Mouse (Mus musculus): ENCODE data around the gene Calhm6. TPM values are rescaled to one million over a fixed set of nuclear protein-coding genes. Genes with fewer than 3 reads are reported as not detected.

The Calhm6 gene
- polyA plus RNA-seq, 1 experiment from 2014 or later = 0.42 TPM

DNA sequence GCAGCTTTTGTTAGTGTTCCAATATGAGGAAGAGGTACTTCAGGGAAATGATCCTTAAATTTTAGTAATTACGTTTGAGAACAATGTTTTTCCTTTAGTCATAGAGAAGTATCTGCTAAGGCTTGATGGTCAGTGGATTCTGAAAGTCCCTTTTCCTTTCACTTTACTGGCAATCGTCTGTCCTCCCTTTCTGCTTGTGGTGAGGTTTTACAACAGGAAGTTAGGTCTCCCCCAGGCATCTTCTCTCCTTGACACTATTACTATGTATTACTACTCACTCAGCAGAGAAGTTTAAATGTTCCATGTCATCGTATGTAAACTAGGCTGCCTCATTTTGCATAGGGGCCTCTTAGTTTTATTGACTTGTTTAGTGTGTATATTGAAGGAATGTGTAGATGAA, 38.3 kb downstream of the Calhm6 start:
- H3K27me3 ChIP-seq (ENCODE audit: control insufficient read depth, insufficient read depth, low read length) = no peaks in the 10 kb centered on the region
- 85% methylated on average over 3 of the region's 3 CpGs for WGBS
- H3K9me3 ChIP-seq (ENCODE audit: control insufficient read depth, low read length) = no peaks in the 10 kb centered on the region
- H3K4me3 ChIP-seq (ENCODE audit: low read depth, low read length) = no peak overlapping the region
- H3K4me1 ChIP-seq (replicated peaks; ENCODE audit: control insufficient read depth, insufficient read depth, low read length) = no peaks in the 10 kb centered on the region
- no peak overlapping the region for H3K4me2 ChIP-seq (replicated peaks; ENCODE audit: low read depth, low read length)
- no peak overlapping the region for H3K27ac ChIP-seq (ENCODE audit: low read depth, low read length)
- H3K36me3 ChIP-seq (ENCODE audit: control insufficient read depth, insufficient read depth, low read length) = no peaks in the 10 kb centered on the region
- no peak overlapping the region for H3K9ac ChIP-seq (ENCODE audit: low read depth, low read length)
- DNase-seq (ENCODE audit: low spot score) (no peak), ATAC-seq (ENCODE audit: low FRiP score) (no peak)

DNA sequence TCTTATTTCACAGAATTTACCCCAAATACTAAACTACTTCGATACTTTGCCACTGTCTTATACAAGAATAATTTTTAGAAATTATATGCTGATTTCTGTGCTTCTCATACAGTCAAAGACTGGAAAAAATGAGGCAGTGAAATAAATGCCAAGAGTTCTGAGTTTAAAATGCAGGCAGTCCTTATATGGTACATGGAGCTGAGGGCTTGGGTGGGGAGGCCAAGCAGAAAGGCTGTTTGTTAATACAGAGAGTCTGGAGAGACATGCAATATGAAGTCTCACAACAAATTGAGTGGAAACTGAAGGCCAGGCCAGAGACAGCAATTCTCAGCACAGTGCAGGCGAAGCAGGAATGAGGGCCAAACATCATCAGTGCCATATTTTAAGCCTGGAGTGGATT, 39.3 kb downstream of the Calhm6 start:
- Histone ChIP-seq H3K36me3 (ENCODE audit: control insufficient read depth, insufficient read depth, low read length) (no peaks in the 10 kb centered on the region), H3K27ac (ENCODE audit: low read depth, low read length) (no peak overlapping the region), H3K4me1 (replicated peaks; ENCODE audit: control insufficient read depth, insufficient read depth, low read length) (no peaks in the 10 kb centered on the region), H3K9me3 (ENCODE audit: control insufficient read depth, low read length) (no peaks in the 10 kb centered on the region), H3K27me3 (ENCODE audit: control insufficient read depth, insufficient read depth, low read length) (no peaks in the 10 kb centered on the region), H3K4me3 (ENCODE audit: low read depth, low read length) (no peak overlapping the region), H3K4me2 (replicated peaks; ENCODE audit: low read depth, low read length) (no peak overlapping the region), H3K9ac (ENCODE audit: low read depth, low read length) (no peak overlapping the region)
- 94% methylated on average over 2 of the region's 2 CpGs for WGBS
- no peak for ATAC-seq (ENCODE audit: low FRiP score)
- no peak for DNase-seq (ENCODE audit: low spot score)

DNA sequence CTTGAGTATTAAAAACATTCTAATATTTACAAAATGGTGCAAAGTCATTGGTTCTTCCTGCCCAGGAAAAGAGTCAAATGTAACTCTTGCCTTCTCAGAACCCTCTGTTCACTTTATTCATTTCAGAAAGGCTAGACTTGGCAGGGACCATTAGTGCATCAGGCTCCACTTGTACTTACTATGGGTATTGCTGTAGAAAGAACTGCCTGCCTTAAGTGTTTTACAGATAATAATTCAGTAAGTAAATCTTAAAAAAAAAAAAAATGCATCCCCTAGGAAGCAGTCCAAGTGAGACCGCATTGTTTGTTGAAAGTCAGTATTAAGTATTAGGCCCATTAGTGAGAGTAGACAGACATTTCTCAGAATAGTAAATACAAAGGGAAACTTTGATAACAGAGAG, 41.3 kb downstream of the Calhm6 start:
- Histone ChIP-seq H3K4me1 (replicated peaks; ENCODE audit: control insufficient read depth, insufficient read depth, low read length) (no peaks in the 10 kb centered on the region), H3K27me3 (ENCODE audit: control insufficient read depth, insufficient read depth, low read length) (no peaks in the 10 kb centered on the region), H3K9ac (ENCODE audit: low read depth, low read length) (no peak overlapping the region), H3K9me3 (ENCODE audit: control insufficient read depth, low read length) (no peaks in the 10 kb centered on the region), H3K4me3 (ENCODE audit: low read depth, low read length) (no peak overlapping the region), H3K36me3 (ENCODE audit: control insufficient read depth, insufficient read depth, low read length) (no peaks in the 10 kb centered on the region), H3K27ac (ENCODE audit: low read depth, low read length) (no peak overlapping the region), H3K4me2 (replicated peaks; ENCODE audit: low read depth, low read length) (no peak overlapping the region)
- ATAC-seq (ENCODE audit: low FRiP score) (no peak), DNase-seq (ENCODE audit: low spot score) (no peak)
- WGBS = 86% methylated on average over 1 of the region's 1 CpGs

Other genes starting within 250 kb of the Calhm6 start
- gene Rsph4a, start 222.9 kb downstream of the Calhm6 start, polyA plus RNA-seq (2014; fragmentation: Nextera tagmentation; extraction: Ambion mirVana) = 1.2 and 1.4 TPM in 2 replicates
- 24.9 and 27.9 TPM in 2 replicates for gene Zup1, start 176.7 kb downstream of the Calhm6 start, polyA plus RNA-seq (2014; fragmentation: Nextera tagmentation; extraction: Ambion mirVana)
- 164 and 176 TPM in 2 replicates for gene Rwdd1, start 108.4 kb downstream of the Calhm6 start, polyA plus RNA-seq (2014; fragmentation: Nextera tagmentation; extraction: Ambion mirVana)
- not detected in 2 replicates for gene Trappc3l, start 90.4 kb downstream of the Calhm6 start, polyA plus RNA-seq (2014; fragmentation: Nextera tagmentation; extraction: Ambion mirVana)
- not detected in 2 replicates for gene Calhm4, start 83.7 kb downstream of the Calhm6 start, polyA plus RNA-seq (2014; fragmentation: Nextera tagmentation; extraction: Ambion mirVana)
- 0.03 and 0.15 TPM in 2 replicates for gene Calhm5, start 31.5 kb downstream of the Calhm6 start, polyA plus RNA-seq (2014; fragmentation: Nextera tagmentation; extraction: Ambion mirVana)
- gene Dse, start 79.7 kb upstream of the Calhm6 start, polyA plus RNA-seq (2014; fragmentation: Nextera tagmentation; extraction: Ambion mirVana) = 22.2 and 25.6 TPM in 2 replicates
- 80.5 and 82.8 TPM in 2 replicates for gene Tspyl1, start 154.2 kb upstream of the Calhm6 start, polyA plus RNA-seq (2014; fragmentation: Nextera tagmentation; extraction: Ambion mirVana)
- 31.0 and 38.7 TPM in 2 replicates for gene Tspyl4, start 169.5 kb upstream of the Calhm6 start, polyA plus RNA-seq (2014; fragmentation: Nextera tagmentation; extraction: Ambion mirVana)